Mouse (Mus musculus): ENCODE data around the gene Pld6. TPM values are rescaled to one million over a fixed set of nuclear protein-coding genes. Genes with fewer than 3 reads are reported as not detected.

The Pld6 gene
- total and polyA plus RNA-seq, 3 experiments: 3.1 to 5.5 TPM; not detected in 1

GRCm38 (mm10) chr11:59759626-59760025 is 27.8 kb downstream of the Pld6 start:
- Histone ChIP-seq H3K27ac (ENCODE audit: control insufficient read depth, low read depth, low read length) (no peak overlapping the region), H3K4me1 (ENCODE audit: control insufficient read depth in 1 of 2, insufficient read depth in 2 of 2, low read length in 2 of 2) (peaks cover 2 to 5% of the 10 kb centered on the region in 2 experiments; a peak in 3 of 4 replicates), H3K9ac (ENCODE audit: control insufficient read depth, low read depth, low read length, poor library complexity, severe bottlenecking) (no peak overlapping the region), H3K4me3 (ENCODE audit: control insufficient read depth in 1 of 2, insufficient read depth in 1 of 2, low read depth in 2 of 2, low read length in 2 of 2) (no peak overlapping the region), H3K9me3 (replicated peaks; ENCODE audit: insufficient read depth, low read length) (no peaks in the 10 kb centered on the region), H3K36me3 (ENCODE audit: control insufficient read depth in 1 of 2, insufficient read depth in 2 of 2, low read length in 2 of 2) (peaks cover 7 to 17% of the 10 kb centered on the region in 2 experiments), H3K27me3 (ENCODE audit: control insufficient read depth in 1 of 2, insufficient read depth in 2 of 2, low read length in 2 of 2) (no peaks in the 10 kb centered on the region), H3K79me2 (ENCODE audit: control insufficient read depth, insufficient read depth, low read length, poor library complexity) (no peaks in the 10 kb centered on the region)
- TF ChIP-seq NELFE (IDR thresholded peaks at IDR 0.05; ENCODE audit: low read depth, low read length): no peak
- TF ChIP-seq E2F4 (IDR thresholded peaks at IDR 0.05; ENCODE audit: borderline replicate concordance, low read depth, low read length): no peak
- TF ChIP-seq POLR2AphosphoS2 (IDR thresholded peaks at IDR 0.05; ENCODE audit: low read length): no peak
- no peak for TF ChIP-seq RCOR1 (IDR thresholded peaks at IDR 0.05; ENCODE audit: low read depth, low read length)
- TF ChIP-seq ETS1 (IDR thresholded peaks at IDR 0.05; ENCODE audit: low read depth, low read length): no peak
- no peak for TF ChIP-seq NRF1 (IDR thresholded peaks at IDR 0.05; ENCODE audit: insufficient read depth, low read depth, low read length, poor library complexity, severe bottlenecking)
- no peak for DNase-seq (ENCODE audit: low read depth, low spot score)

- H3K27me3 ChIP-seq (ENCODE audit: control insufficient read depth in 1 of 2, insufficient read depth in 2 of 2, low read length in 2 of 2): no peaks in the 10 kb centered on the region
- no peaks in the 10 kb centered on the region for H3K9me3 ChIP-seq (replicated peaks; ENCODE audit: insufficient read depth, low read length)
- no peak for DNase-seq (ENCODE audit: low read depth, low spot score)
- H3K27ac ChIP-seq (ENCODE audit: control insufficient read depth, low read depth, low read length): no peak overlapping the region
- H3K9ac ChIP-seq (ENCODE audit: control insufficient read depth, low read depth, low read length, poor library complexity, severe bottlenecking): no peak overlapping the region
- no peak overlapping the region for H3K4me3 ChIP-seq (ENCODE audit: control insufficient read depth in 1 of 2, insufficient read depth in 1 of 2, low read depth in 2 of 2, low read length in 2 of 2)
- peaks cover 12 to 17% of the 10 kb centered on the region in 2 experiments for H3K36me3 ChIP-seq (ENCODE audit: control insufficient read depth in 1 of 2, insufficient read depth in 2 of 2, low read length in 2 of 2)
- TF ChIP-seq MAX (IDR thresholded peaks at IDR 0.05; ENCODE audit: low read length): no peak
- H3K79me2 ChIP-seq (ENCODE audit: control insufficient read depth, insufficient read depth, low read length, poor library complexity): no peaks in the 10 kb centered on the region
- H3K4me1 ChIP-seq (ENCODE audit: control insufficient read depth in 1 of 2, insufficient read depth in 2 of 2, low read length in 2 of 2): peaks cover 2 to 9% of the 10 kb centered on the region in 2 experiments; a peak in 3 of 4 replicates
These were observed 28.3 kb downstream of the Pld6 start for GRCm38 (mm10) chr11:59759178-59759577.

GRCm38 (mm10) chr11:59758191-59758985 is 29.1 kb downstream of the Pld6 start:
- peaks cover 2 to 12% of the 10 kb centered on the region in 2 experiments for H3K4me1 ChIP-seq (ENCODE audit: control insufficient read depth in 1 of 2, insufficient read depth in 2 of 2, low read length in 2 of 2)
- TF ChIP-seq POLR2AphosphoS2 (IDR thresholded peaks at IDR 0.05; ENCODE audit: low read length) (no peak), MYC (IDR thresholded peaks at IDR 0.05; ENCODE audit: low read depth, low read length) (no peak), MAX (IDR thresholded peaks at IDR 0.05; ENCODE audit: low read length) (no peak), POLR2AphosphoS5 (IDR thresholded peaks at IDR 0.05; ENCODE audit: borderline replicate concordance, low read depth, low read length) (no peak), CTCF (IDR thresholded peaks at IDR 0.05 in 2 of 3, conservative IDR thresholded peaks at IDR 0.05 in 1 of 3; ENCODE audit: control insufficient read depth in 1 of 3, insufficient read depth in 1 of 3, low read depth in 2 of 3, low read length in 3 of 3, poor library complexity in 1 of 3, severe bottlenecking in 1 of 3) (no peak), POLR2A (IDR thresholded peaks at IDR 0.05; ENCODE audit: control insufficient read depth in 1 of 2, insufficient read depth in 1 of 2, low read depth in 1 of 2, low read length in 2 of 2, poor library complexity in 1 of 2) (no peak), TAL1 (IDR thresholded peaks at IDR 0.05; ENCODE audit: low read length) (no peak), TCF12 (IDR thresholded peaks at IDR 0.05; ENCODE audit: low read depth, low read length) (no peak), MEF2A (IDR thresholded peaks at IDR 0.05; ENCODE audit: extremely low read depth, insufficient replicate concordance, low read depth, low read length, poor library complexity, severe bottlenecking) (no peak), CHD1 (IDR thresholded peaks at IDR 0.05; ENCODE audit: low read depth, low read length) (no peak), GABPA (IDR thresholded peaks at IDR 0.05; ENCODE audit: low read depth, low read length) (no peak), USF2 (IDR thresholded peaks at IDR 0.05; ENCODE audit: borderline replicate concordance in 1 of 2, insufficient read depth in 1 of 2, low read depth in 1 of 2, low read length in 2 of 2) (no peak), MAFK (IDR thresholded peaks at IDR 0.05; ENCODE audit: borderline replicate concordance, low read depth, low read length) (no peak), HCFC1 (IDR thresholded peaks at IDR 0.05; ENCODE audit: low read depth, low read length) (no peak), MYB (IDR thresholded peaks at IDR 0.05; ENCODE audit: low read depth, low read length) (no peak)
- no peak overlapping the region for H3K4me3 ChIP-seq (ENCODE audit: control insufficient read depth in 1 of 2, insufficient read depth in 1 of 2, low read depth in 2 of 2, low read length in 2 of 2)
- H3K27me3 ChIP-seq (ENCODE audit: control insufficient read depth in 1 of 2, insufficient read depth in 2 of 2, low read length in 2 of 2): no peaks in the 10 kb centered on the region
- no peak for DNase-seq (ENCODE audit: low read depth, low spot score)
- H3K79me2 ChIP-seq (ENCODE audit: control insufficient read depth, insufficient read depth, low read length, poor library complexity): no peaks in the 10 kb centered on the region
- H3K36me3 ChIP-seq (ENCODE audit: control insufficient read depth in 1 of 2, insufficient read depth in 2 of 2, low read length in 2 of 2): peaks cover 14 to 20% of the 10 kb centered on the region in 2 experiments
- no peaks in the 10 kb centered on the region for H3K9me3 ChIP-seq (replicated peaks; ENCODE audit: insufficient read depth, low read length)
- no peak overlapping the region for H3K27ac ChIP-seq (ENCODE audit: control insufficient read depth, low read depth, low read length)
- no peak overlapping the region for H3K9ac ChIP-seq (ENCODE audit: control insufficient read depth, low read depth, low read length, poor library complexity, severe bottlenecking)
